Mouse (Mus musculus): ENCODE data around the gene Pde4dip.
A peak's percentile ranks its signal among the peaks of the same experiment; 100 is the strongest.

Pde4dip gene

GRCm38 (mm10) chr3:97654901-97655300 is 233.6 kb downstream of the Pde4dip start:
- peak; percentile 80 for DNase-seq (ENCODE audit: low read depth, low spot score)

DNA sequence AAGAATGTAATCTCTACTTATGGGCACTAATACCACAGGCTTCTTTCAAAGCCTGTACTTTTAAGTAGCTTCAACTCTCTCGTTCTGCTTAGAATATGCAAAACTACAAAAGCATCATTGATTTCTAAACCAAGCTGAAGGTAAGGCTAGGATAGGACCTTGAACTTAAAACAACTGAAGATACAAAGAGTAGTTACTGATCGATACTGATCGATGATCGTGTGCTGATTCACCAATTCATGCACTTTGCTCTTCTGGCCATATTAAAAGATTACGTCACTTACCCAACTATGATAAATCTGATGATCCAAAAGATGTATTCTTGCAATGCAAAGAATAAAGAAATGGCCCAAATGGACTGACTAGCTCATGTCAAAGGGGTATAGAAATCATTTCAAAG is 234.7 kb downstream of the Pde4dip start:
- DNase-seq (ENCODE audit: low read depth, low spot score) = no peak

GRCm38 (mm10) chr3:97651604-97652003 is 236.9 kb downstream of the Pde4dip start:
- DNase-seq (ENCODE audit: low read depth, low spot score) = no peak

GRCm38 (mm10) chr3:97649469-97649868 is 239.0 kb downstream of the Pde4dip start:
- no peak for DNase-seq (ENCODE audit: low read depth, low spot score)

DNA sequence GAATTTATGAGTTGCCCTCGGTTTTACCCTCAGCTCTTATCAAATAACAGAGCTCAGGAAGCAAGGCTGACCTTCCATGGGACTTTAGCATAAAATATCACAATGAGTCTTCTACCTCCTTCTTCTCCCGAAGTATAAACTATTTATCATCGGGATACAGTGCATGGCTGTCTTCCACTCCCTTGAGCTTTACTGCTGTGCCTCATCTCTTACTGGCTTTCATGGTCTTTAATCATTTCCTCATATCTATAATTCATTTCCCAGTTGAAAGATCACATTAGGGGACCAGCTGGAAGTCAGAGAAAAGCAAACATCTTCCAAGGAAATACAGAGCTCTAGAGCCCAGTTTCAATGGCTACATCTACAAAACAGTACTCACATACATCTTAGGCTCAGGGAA is 239.5 kb downstream of the Pde4dip start:
- DNase-seq (ENCODE audit: low read depth, low spot score) = no peak

GRCm38 (mm10) chr3:97648518-97648917 is 240.0 kb downstream of the Pde4dip start:
- DNase-seq (ENCODE audit: low read depth, low spot score) = no peak

GRCm38 (mm10) chr3:97642001-97642400 is 246.5 kb downstream of the Pde4dip start:
- no peak for DNase-seq (ENCODE audit: low read depth, low spot score)

DNA sequence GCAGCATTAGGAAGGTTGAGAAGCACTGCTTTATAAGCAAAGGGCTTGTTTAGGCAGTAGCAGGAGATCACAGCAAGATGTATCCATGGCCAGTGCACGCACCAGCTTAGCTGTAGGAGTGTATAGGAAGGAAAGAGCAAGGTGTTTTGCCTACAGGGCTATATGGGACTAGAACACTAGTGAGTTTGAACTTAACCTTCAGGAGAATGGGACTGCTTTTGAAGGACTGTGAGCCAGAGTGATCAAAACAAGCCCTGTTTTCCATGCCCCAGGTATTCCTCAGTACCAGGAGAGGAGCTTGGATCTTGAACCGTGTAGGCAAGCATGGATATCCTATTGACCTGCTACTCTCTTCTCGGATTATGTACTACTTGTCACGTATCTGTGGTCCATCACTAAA is 247.1 kb downstream of the Pde4dip start:
- no peak for DNase-seq (ENCODE audit: low read depth, low spot score)

All from R1 (cell line).